Mouse (Mus musculus) midbrain, embryonic 12.5 days (tissue): ENCODE data around the gene Cdk13. TPM values are rescaled to one million over a fixed set of nuclear protein-coding genes. Genes with fewer than 3 reads are reported as not detected.

Experiments used
- ATAC-seq: fragments of 200-750 bp; cut with Nextera tagmentation; 2 replicates; pipeline ENCODE4 v1.8.0; 2017; ENCODE audit warnings: low read depth, moderate TSS enrichment, moderate library complexity; ENCODE audit not compliant: low FRiP score
- H3K27ac ChIP-seq: fragments of 300-500 bp; sonication (generic); replicated peaks from 2 replicates; pipeline ENCODE4 v1.5.1; 2016; ENCODE audit warnings: mild to moderate bottlenecking
- H3K27me3 ChIP-seq: fragments of 300-500 bp; sonication (generic); 2 replicates; pipeline ENCODE4 v1.6.1; 2016; ENCODE audit warnings: mild to moderate bottlenecking
- H3K36me3 ChIP-seq: fragments of 300-500 bp; sonication (generic); 2 replicates; pipeline ENCODE4 v1.6.1; 2016
- H3K4me1 ChIP-seq: fragments of 300-500 bp; sonication (generic); 2 replicates; pipeline ENCODE4 v1.6.1; 2016
- H3K4me2 ChIP-seq: fragments of 300-500 bp; sonication (generic); replicated peaks from 2 replicates; pipeline ENCODE4 v1.6.1; 2016; ENCODE audit warnings: mild to moderate bottlenecking, moderate library complexity
- H3K4me3 ChIP-seq: fragments of 300-500 bp; sonication (generic); 2 replicates; pipeline ENCODE4 v1.5.1; 2016; ENCODE audit warnings: mild to moderate bottlenecking
- H3K9ac ChIP-seq: fragments of 300-500 bp; sonication (generic); replicated peaks from 2 replicates; pipeline ENCODE4 v1.6.1; 2016; ENCODE audit warnings: mild to moderate bottlenecking, moderate library complexity
- H3K9me3 ChIP-seq: fragments of 300-500 bp; sonication (generic); 2 replicates; pipeline ENCODE4 v1.6.1; 2016; ENCODE audit warnings: mild to moderate bottlenecking
- WGBS: fragments of 180-500 bp; shearing (Covaris S2); methylation state at CpG from one replicate; pipeline ENCODE4 v1.1.7; 2016; 5-methylcytosine and 5-hydroxymethylcytosine counted together
- polyA plus RNA-seq: library from polyadenylated mRNA; unstranded; fragments of >200 nt; fragmentation: Nextera tagmentation; extraction: Ambion mirVana; gene quantifications from 2 replicates; pipeline ENCODE4 v1.2.1, GENCODE M21; 2016

Gene Cdk13
- polyA plus RNA-seq = 20.1 and 23.7 TPM in 2 replicates

GRCm38 (mm10) chr13:17804909-17805613 is at the start of gene Cdk13:
TSS of gene Cdk13 (minus strand) at chr13:17805097.
- peak; percentile 95 for ATAC-seq
- Histone ChIP-seq H3K27ac (peak within 1 kb of the TSS; percentile 97), H3K9me3 (no peaks in the 10 kb centered on the region), H3K9ac (peak within 1 kb of the TSS; percentile 99), H3K27me3 (no peaks in the 10 kb centered on the region), H3K36me3 (no peaks in the 10 kb centered on the region), H3K4me1 (peaks cover 13% of the 10 kb centered on the region), H3K4me3 (peak within 1 kb of the TSS; percentile 100), H3K4me2 (peak within 1 kb of the TSS; percentile 89)
- WGBS = under 1% methylated on average over 76 of the region's 110 CpGs

DNA sequence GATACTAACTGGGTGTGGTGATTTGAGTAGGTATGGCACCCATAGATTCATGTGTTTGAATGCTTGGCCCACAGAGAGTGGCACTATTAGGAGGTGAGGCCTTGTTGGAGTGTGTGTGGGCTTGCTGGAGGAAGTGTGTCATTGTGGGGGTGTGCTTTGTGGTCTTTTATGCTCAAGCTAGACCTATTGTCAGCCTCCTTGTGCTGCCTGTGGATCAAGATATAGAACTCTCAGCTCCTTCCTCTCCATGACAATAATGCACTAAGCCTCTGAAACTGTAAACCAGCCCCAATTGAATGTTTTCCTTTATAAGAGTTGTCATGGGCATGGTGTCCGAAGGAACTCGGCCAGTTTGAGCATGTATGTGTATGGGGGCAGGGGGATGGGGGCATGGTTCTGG is 38.4 kb upstream of the Cdk13 start:
- Histone ChIP-seq H3K36me3 (no peaks in the 10 kb centered on the region), H3K4me1 (no peaks in the 10 kb centered on the region), H3K4me3 (no peak overlapping the region), H3K4me2 (no peak overlapping the region), H3K27ac (no peak overlapping the region), H3K9me3 (no peaks in the 10 kb centered on the region), H3K27me3 (no peaks in the 10 kb centered on the region), H3K9ac (no peak overlapping the region)
- ATAC-seq = no peak
- 86% methylated on average over 2 of the region's 2 CpGs for WGBS

GRCm38 (mm10) chr13:17842756-17843155 is 37.9 kb upstream of the Cdk13 start:
- no peak for ATAC-seq
- Histone ChIP-seq H3K4me1 (no peaks in the 10 kb centered on the region), H3K9me3 (no peaks in the 10 kb centered on the region), H3K9ac (no peak overlapping the region), H3K4me3 (no peak overlapping the region), H3K27ac (no peak overlapping the region), H3K27me3 (no peaks in the 10 kb centered on the region), H3K36me3 (no peaks in the 10 kb centered on the region), H3K4me2 (no peak overlapping the region)
- WGBS = 31% methylated on average over 4 of the region's 4 CpGs

GRCm38 (mm10) chr13:17839137-17839536 is 34.2 kb upstream of the Cdk13 start:
- H3K27ac ChIP-seq = no peak overlapping the region
- H3K4me1 ChIP-seq = no peaks in the 10 kb centered on the region
- WGBS = 91% methylated on average over 5 of the region's 5 CpGs
- no peaks in the 10 kb centered on the region for H3K9me3 ChIP-seq
- no peak overlapping the region for H3K9ac ChIP-seq
- H3K36me3 ChIP-seq = no peaks in the 10 kb centered on the region
- H3K27me3 ChIP-seq = no peaks in the 10 kb centered on the region
- no peak overlapping the region for H3K4me3 ChIP-seq
- H3K4me2 ChIP-seq = no peak overlapping the region
- ATAC-seq = no peak

GRCm38 (mm10) chr13:17838484-17838851 is 33.6 kb upstream of the Cdk13 start:
- H3K27me3 ChIP-seq = no peaks in the 10 kb centered on the region
- WGBS = 33% methylated on average over 4 of the region's 4 CpGs
- H3K9me3 ChIP-seq = no peaks in the 10 kb centered on the region
- no peaks in the 10 kb centered on the region for H3K36me3 ChIP-seq
- peak; percentile 57; the same call in 1 of the 2 replicates for ATAC-seq
- no peak overlapping the region for H3K4me2 ChIP-seq
- H3K9ac ChIP-seq = no peak overlapping the region
- no peak overlapping the region for H3K4me3 ChIP-seq
- H3K4me1 ChIP-seq = no peaks in the 10 kb centered on the region
- H3K27ac ChIP-seq = no peak overlapping the region

GRCm38 (mm10) chr13:17837610-17838483 is 33.0 kb upstream of the Cdk13 start:
- Histone ChIP-seq H3K9me3 (no peaks in the 10 kb centered on the region), H3K27ac (no peak overlapping the region), H3K4me1 (no peaks in the 10 kb centered on the region), H3K27me3 (no peaks in the 10 kb centered on the region), H3K4me2 (no peak overlapping the region), H3K9ac (no peak overlapping the region), H3K4me3 (no peak overlapping the region), H3K36me3 (no peaks in the 10 kb centered on the region)
- 49% methylated on average over 16 of the region's 16 CpGs for WGBS
- ATAC-seq = peak; percentile 38; the same call in 1 of the 2 replicates

- no peak for ATAC-seq
- Histone ChIP-seq H3K4me3 (no peak overlapping the region), H3K27me3 (no peaks in the 10 kb centered on the region), H3K36me3 (no peaks in the 10 kb centered on the region), H3K9me3 (no peaks in the 10 kb centered on the region), H3K4me1 (no peaks in the 10 kb centered on the region), H3K9ac (no peak overlapping the region), H3K4me2 (no peak overlapping the region), H3K27ac (no peak overlapping the region)
- 85% methylated on average over 7 of the region's 7 CpGs for WGBS
Observed at GRCm38 (mm10) chr13:17836808-17837207, 31.9 kb upstream of the Cdk13 start.

DNA sequence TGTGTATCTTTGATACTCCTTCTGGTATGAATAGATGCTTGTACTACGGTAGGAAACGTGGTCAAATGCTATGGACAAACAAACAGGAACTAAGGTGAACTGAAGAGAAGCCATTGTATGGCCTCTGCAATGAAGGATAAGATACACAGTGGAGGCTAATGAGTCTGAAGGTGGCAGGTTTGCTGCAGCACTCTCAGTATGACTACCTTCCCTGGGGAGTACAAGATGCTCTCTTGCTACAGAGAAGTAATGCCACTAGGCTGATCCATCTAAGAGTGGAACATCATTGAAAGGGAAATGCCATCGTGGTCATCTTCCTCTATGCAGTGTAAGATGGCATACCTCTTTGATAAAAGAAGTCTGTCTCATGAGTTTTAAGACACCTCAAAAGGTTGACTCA is 28.0 kb upstream of the Cdk13 start:
- H3K27me3 ChIP-seq = no peaks in the 10 kb centered on the region
- WGBS = 77% methylated on average over 3 of the region's 3 CpGs
- H3K4me2 ChIP-seq = no peak overlapping the region
- no peak overlapping the region for H3K27ac ChIP-seq
- no peak overlapping the region for H3K4me3 ChIP-seq
- H3K4me1 ChIP-seq = no peaks in the 10 kb centered on the region
- H3K9ac ChIP-seq = no peak overlapping the region
- no peaks in the 10 kb centered on the region for H3K36me3 ChIP-seq
- H3K9me3 ChIP-seq = no peaks in the 10 kb centered on the region
- ATAC-seq = no peak

GRCm38 (mm10) chr13:17817226-17817625 is 12.3 kb upstream of the Cdk13 start:
- WGBS = 90% methylated on average over 2 of the region's 2 CpGs
- Histone ChIP-seq H3K4me1 (no peaks in the 10 kb centered on the region), H3K4me2 (no peak overlapping the region), H3K9ac (no peak overlapping the region), H3K27me3 (no peaks in the 10 kb centered on the region), H3K27ac (no peak overlapping the region), H3K4me3 (no peak overlapping the region), H3K36me3 (no peaks in the 10 kb centered on the region), H3K9me3 (no peaks in the 10 kb centered on the region)
- ATAC-seq = no peak

GRCm38 (mm10) chr13:17805614-17805975 is 698 bp upstream of the Cdk13 start:
- H3K27me3 ChIP-seq = no peaks in the 10 kb centered on the region
- peaks cover 10% of the 10 kb centered on the region for H3K4me1 ChIP-seq
- WGBS = under 1% methylated on average over 14 of the region's 14 CpGs
- H3K4me3 ChIP-seq = peak overlapping the region; percentile 100
- H3K27ac ChIP-seq = peak overlapping the region; percentile 97
- no peaks in the 10 kb centered on the region for H3K36me3 ChIP-seq
- H3K9ac ChIP-seq = peak overlapping the region; percentile 99
- ATAC-seq = no peak
- H3K4me2 ChIP-seq = peak overlapping the region; percentile 67
- no peaks in the 10 kb centered on the region for H3K9me3 ChIP-seq

DNA sequence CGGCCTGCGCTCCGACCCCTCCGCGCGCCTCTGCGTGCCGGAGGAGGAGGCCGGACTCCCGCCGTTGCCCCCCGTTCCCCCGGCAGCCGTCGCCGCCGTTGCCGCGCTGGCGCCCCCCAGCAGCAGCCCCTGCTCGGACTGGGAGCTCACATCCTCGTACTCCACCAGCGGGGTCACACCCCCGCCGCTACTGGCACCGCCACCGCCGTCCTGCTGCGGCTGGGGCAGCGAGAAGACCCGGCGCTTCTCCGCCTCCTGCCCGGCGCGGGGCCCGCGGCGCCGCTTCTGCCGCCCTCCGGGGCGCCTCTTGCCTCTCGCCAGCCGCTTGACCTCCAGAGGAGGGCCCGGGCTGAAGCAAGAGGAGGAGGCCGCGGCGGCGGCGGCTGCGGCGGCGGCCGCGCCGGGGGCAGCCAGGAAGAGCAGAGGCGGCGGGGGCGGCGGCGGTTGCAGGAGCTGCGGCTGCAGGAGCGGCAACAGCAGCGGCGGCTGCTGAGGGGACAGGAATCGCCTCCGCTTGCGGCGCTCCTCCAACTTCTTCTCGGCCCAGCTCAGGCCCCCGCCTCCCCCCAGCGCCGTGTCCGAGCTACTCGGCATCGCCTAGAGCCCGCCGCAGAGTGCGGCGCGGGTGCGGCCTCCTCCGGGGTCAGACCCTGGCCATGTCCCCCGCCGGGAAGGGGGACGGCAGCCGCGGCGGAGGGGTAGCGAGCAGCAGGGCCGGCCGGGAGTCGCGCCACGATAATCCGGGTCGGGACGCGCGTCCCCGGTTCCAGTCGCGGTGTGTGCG is 647 bp downstream of the Cdk13 start:
- H3K36me3 ChIP-seq = no peaks in the 10 kb centered on the region
- no peaks in the 10 kb centered on the region for H3K27me3 ChIP-seq
- under 1% methylated on average over 63 of the region's 105 CpGs for WGBS
- H3K9ac ChIP-seq = peak overlapping the region; percentile 99
- peak overlapping the region; percentile 89 for H3K4me2 ChIP-seq
- H3K4me1 ChIP-seq = peaks cover 13% of the 10 kb centered on the region
- peak; percentile 28 for ATAC-seq
- H3K9me3 ChIP-seq = no peaks in the 10 kb centered on the region
- H3K4me3 ChIP-seq = peak overlapping the region; percentile 100
- H3K27ac ChIP-seq = peak overlapping the region; percentile 97
